Mouse (Mus musculus): ENCODE measurements around the gene Tph1.

Gene Tph1

GRCm38 (mm10) chr7:46597006-46597405 lies 75.3 kb downstream of the Tph1 start:
- DNase-seq: no peak
